Mouse (Mus musculus): ENCODE measurements at regions not wholly inside any gene's neighbourhood (a gene's known extent, or its start where the extent isn't known, plus 50 kb on each side); places are given as distances from the start of the nearest gene placed in this dataset.

- TF ChIP-seq NRF1 (IDR thresholded peaks at IDR 0.05; ENCODE audit: insufficient read depth, low read depth, low read length, poor library complexity, severe bottlenecking) = no peak
- TF ChIP-seq HCFC1 (IDR thresholded peaks at IDR 0.05; ENCODE audit: low read depth, low read length) = no peak
- TF ChIP-seq GATA1 (IDR thresholded peaks at IDR 0.05; ENCODE audit: low read depth, low read length) = no peak
- TF ChIP-seq CTCF (IDR thresholded peaks at IDR 0.05 in 2 of 3, conservative IDR thresholded peaks at IDR 0.05 in 1 of 3; ENCODE audit: control insufficient read depth in 1 of 3, insufficient read depth in 1 of 3, low read depth in 2 of 3, low read length in 3 of 3, poor library complexity in 1 of 3, severe bottlenecking in 1 of 3) = no peak
- no peak for TF ChIP-seq TBP (IDR thresholded peaks at IDR 0.05; ENCODE audit: low read depth, low read length)
- TF ChIP-seq UBTF (IDR thresholded peaks at IDR 0.05; ENCODE audit: borderline replicate concordance, insufficient read depth, low read depth, low read length) = no peak
- TF ChIP-seq RAD21 (IDR thresholded peaks at IDR 0.05; ENCODE audit: low read depth, low read length) = no peak
- no peak for TF ChIP-seq CHD2 (IDR thresholded peaks at IDR 0.05; ENCODE audit: low read length)
- no peak for TF ChIP-seq TAL1 (IDR thresholded peaks at IDR 0.05; ENCODE audit: low read length)
- no peak for TF ChIP-seq POLR2A (IDR thresholded peaks at IDR 0.05; ENCODE audit: control insufficient read depth in 1 of 2, insufficient read depth in 1 of 2, low read depth in 1 of 2, low read length in 2 of 2, poor library complexity in 1 of 2)
- no peak for TF ChIP-seq MAX (IDR thresholded peaks at IDR 0.05; ENCODE audit: low read length)
- TF ChIP-seq USF1 (IDR thresholded peaks at IDR 0.05; ENCODE audit: low read depth, low read length) = no peak
- no peak for TF ChIP-seq TCF12 (IDR thresholded peaks at IDR 0.05; ENCODE audit: low read depth, low read length)
Observed at GRCm38 (mm10) chr16:53659363-53659762, 1205.5 kb upstream of the Alcam start.
